Mouse (Mus musculus) urinary bladder, postnatal 4 days (tissue): ENCODE results near the gene Ccna2.
"Not testable (repeated sequence)": the region's sequence is repeated elsewhere in the genome, so short reads cannot be mapped to it uniquely, and the experiment has no call there.

Source experiments
- DNase-seq, 2 experiments: peaks; one replicate each; pipeline ENCODE4 v3.0.0; 2021 to 2022; ENCODE audit warnings: low spot score in 2 of 2

The Ccna2 gene

DNA sequence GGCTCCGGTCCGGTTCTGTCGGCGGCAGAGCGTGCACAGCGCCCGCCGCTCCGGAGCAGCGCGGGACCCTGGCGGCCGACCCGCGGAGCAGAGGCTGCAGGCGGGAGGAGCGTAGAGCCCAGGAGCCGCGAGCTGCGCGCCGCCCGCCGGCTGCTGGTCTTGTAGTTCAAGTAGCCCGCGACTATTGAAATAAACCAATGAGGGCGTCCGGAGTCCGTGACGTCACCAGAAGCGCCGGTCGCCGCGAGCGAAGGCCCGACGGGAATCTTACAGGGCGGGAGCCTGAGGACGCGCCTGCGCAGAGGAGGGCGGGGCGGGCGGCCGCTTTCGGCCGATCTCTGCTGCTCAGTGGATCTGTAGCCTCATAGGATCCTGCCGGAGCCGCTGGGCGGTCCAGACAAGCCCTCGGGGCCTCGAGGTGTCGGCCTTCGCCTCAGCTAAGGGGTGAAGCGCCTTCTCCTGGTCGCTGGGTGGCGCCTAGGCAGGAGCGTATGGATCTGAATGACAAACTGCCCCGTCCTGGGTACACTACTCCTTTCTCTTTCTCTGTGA lies at the start of gene Ccna2:
Gene Ccna2 (minus strand): TSS at position 324 of the 552 bp plus-strand sequence.
- peak; percentile 98 for DNase-seq

DNA sequence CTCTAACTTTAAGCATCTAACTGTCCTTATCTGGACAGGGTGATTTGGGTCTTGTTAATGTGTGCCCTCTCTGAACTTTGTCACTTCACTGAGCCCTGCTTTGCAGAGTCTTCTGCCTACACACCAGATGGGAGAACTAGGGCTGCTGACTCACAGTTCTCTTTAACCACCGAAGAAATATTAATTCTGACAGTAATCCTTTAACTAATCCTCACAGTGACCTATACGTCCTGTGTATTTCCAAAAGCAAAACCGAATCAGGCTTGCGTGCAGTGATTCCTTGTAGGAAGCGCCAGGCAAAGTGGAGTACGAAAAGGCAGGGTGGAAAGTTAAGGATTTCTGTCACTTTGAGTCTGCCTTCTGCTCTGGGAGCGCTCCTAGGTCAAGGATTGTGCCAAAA lies 46.2 kb upstream of the Ccna2 start:
- DNase-seq, result no peak

DNA sequence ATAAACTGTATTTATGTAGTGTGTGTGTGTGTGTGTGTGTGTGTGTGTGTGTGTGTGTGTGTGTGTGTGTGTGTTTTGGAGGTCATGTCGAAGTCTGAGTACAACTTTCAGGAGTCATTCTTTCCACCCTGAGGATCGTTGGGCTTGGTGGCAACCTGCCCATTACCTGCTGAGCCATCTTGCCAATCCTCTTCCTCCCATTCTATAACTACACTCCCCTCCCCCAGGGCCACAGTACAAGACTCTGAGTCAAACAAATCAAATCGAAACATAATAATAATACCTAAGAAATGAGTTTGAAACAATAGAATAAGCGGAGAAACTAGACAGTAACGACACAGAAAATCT lies 41.9 kb upstream of the Ccna2 start:
- no peak for DNase-seq

DNA sequence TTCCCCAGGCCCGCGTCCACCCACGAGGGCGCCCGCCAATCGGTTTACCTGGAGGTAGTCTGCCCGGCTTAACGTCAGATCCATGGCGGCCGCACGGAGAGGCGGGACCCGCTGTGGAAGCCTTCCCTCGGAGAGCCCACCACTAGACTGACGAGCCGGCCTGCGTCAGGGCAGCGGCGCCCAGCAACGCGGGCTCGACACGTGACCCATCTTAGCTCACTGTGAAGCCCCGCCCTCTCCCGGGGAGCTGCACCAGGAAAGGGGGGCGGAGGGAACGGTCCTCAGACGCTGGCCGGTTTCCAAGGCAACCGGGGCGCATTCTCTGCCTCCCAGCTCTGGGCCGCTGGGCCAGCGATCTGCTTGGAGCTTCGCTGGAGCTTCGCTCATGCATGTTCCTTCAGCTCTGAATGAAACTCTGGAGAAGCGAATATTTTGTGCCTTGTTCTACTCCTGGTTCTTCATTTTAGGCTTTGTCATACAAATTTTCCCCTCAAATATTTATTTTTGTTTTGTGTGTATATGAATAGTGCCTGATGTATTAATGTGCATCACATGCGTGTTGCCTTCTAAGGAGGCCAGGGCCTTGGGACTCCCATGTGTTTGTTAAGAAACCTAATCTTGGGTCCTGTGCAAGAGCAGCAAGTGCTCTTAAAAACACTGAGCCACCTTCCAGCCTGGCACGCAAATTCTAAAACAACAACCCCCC lies 41.4 kb upstream of the Ccna2 start, which contains the start of gene Bbs7:
Gene Bbs7 (minus strand): TSS at position 276 of the 706 bp plus-strand sequence.
- peak; percentile 88 to 94 for DNase-seq

DNA sequence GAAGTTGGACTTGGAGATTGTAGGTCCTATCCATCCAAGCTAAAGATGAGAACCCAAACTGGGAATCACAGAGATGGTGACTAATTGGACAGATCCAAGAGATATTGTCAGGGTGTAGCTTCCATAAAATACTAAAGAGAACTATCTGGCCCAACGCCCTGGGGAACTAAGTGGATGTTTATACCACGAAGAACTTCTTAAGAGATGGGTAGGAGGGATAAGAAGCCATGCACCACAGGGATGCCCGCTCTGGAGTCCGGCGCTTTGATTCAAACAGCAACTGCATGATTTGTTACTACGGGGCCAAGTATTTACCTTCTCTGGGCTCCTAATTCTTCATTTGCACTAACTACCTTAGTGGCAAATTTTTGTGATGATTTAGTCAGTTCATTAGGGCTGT lies 40.7 kb upstream of the Ccna2 start:
- DNase-seq, result no peak

DNA sequence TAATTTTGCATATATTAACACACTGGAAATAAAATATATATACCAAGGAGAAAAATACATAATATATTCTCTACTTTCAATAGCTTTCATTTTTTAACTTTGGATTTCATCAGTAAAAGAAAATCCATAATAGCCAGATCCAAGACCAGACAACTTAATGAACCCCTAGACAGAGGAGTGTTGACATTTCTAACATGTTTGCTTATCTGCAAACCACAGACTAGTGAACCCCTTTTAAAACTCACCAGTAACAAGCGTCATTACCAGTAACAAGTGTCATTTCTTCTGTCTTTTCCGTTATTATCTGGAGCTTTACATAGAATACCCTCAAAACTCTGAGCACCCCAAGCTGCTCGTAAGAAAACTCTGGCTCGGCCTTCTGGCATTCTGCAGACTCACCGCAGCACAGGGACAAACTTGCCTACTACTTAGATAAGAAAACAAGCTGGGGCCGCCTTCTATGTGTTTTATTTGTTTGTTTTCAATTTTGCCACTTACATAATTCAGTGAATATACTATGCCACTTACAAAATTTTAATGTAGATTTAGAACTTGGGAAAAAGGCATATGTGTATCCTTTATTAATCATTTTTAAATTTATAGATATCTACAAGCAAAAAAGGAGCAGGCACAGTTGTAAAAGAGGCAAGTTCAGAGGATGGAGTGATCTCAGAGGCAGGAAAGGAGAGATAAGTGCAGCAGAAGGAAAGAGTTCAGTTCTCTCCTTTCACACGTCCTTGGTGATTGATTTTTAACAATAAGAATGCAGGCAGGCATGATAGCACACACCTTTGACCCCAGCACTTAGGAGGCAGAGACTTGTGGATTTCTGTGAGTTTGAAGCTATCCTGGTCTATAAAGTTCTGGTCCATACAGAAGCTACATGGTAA lies 34.2 kb upstream of the Ccna2 start:
- no peak for DNase-seq

DNA sequence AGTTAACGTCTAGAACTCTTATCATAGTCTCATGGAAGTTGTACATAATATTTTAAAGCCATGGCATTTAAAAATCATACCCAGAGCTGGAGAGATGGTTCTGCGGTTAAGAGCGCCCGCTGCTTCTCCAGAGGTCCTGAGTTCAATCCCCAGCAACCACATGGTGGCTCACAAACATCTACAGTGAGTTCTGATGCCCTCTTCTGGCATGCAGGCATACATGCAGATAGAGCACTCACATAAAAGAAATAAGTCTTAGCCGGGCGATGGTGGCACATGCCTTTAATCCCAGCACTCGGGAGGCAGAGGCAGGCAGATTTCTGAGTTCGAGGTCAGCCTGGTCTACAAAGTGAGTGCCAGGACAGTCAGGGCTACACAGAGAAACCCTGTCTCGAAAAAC lies 27.8 kb upstream of the Ccna2 start:
- DNase-seq, result not testable (repeated sequence)

DNA sequence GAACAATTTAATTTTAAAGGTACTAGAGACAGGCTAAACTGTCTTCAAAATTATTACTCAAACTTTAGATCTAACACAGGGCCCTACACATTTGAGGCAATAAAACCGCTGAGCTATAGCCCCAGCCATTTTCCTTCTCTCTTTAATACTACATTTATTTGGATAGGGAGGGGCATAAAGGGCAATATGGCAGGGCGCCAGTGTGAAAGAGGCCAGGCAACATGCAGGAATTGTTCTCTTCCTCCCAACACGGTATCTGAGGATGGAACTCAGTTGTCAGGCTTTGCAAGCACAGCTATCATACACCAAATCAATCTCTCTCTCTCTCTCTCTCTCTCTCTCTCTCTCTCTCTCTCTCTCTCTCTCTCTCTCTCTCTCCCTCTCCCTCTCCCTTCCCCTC lies 26.9 kb upstream of the Ccna2 start:
- DNase-seq, result no peak

DNA sequence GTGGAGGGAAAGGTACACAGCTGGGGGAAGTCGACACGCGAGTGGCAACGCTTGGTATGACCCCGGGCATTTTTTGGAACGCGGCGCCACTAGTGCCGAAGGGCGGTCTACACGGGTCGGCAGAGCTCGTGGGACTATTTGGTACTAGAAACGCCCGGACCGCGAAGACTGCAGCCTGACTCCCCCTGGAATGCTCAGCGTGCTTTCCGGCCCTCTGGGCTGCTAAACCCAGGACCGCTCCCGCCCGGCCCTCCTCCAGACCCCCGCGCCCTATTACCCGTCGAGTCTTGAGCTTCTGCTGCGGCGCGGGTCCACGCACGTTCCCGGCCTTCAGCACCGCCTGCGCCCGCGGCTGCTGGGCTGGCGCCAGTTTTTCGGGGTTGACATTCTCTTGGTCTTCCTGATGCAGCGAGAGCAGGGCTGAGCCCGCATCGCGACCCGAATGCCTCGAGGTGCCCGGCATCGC lies 556 bp downstream of the Ccna2 start:
- no peak for DNase-seq

DNA sequence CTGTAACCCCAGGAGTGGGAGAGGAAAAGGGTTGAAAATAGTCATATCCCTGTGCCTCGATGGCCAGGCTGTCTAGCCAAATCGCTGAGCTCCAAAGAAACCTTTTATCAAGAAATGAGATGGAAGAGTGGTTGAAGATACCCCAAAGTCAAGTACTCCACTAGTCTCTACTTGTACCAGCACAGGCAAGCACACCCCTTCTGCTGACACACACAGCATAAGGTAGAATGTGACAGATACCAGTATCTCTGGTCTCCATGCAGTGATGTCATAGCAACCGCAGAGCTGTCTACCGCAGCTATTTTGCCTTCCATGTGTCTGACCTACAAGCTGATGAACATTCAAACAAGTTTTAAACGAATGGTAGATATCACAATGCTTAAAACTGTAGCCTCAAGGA lies 2.1 kb downstream of the Ccna2 start:
- no peak for DNase-seq

DNA sequence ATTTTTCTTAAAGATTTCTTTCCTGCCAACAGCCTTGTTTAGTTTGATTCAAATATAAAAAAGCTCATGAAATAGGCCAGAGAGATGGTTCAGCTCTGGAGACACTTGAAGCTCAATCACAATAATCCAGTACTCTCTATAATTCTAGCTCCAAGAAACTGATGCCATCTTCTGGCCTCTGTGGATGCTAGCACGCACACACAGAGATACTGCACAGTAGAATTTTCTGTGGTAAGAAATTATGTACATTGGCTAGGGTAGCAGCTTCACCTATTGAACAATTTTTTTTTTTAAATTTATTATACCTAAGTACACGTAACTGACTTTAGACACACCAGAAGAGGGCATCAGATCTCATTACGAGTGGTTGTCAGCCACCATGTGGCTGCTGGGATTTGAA lies 8.3 kb downstream of the Ccna2 start:
- no peak for DNase-seq

DNA sequence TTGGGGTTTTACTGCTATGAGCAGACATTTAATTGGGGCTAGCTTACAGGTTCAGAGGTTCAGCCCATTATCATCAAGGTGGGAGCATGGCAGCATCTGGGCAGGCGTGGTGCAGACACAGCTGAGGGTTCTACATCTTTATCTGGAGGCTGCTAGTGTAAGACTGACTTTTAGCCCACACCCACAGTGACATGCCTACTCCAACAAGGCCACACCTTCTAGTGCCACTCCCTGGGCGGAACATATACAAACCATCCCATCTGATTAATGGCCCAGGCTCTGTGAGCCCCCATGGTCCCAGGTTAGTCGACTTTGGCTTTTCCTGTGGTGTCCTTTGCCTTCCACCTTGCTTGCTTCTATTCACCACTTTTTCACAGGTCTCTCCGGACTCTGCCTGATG lies 12.3 kb downstream of the Ccna2 start:
- DNase-seq, result no peak

DNA sequence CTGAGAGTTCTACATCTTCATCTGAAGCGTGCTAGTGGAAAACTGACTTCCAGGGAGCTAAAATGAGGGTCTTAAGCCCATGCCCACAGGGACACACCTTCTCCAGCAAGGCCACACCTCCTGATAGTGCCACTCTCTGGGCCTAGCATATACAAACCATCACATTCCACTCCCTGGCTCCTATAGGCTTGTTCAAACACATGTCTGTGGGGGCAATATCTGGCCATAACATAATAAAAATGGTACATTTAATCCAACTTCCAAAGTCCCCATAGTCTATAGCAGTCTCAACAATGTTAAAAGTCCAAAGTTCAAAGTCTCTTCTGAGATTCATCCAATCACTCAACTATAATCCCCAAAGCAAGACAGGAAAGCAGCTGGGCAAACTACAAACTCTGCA lies 14.3 kb downstream of the Ccna2 start:
- DNase-seq, result no peak

DNA sequence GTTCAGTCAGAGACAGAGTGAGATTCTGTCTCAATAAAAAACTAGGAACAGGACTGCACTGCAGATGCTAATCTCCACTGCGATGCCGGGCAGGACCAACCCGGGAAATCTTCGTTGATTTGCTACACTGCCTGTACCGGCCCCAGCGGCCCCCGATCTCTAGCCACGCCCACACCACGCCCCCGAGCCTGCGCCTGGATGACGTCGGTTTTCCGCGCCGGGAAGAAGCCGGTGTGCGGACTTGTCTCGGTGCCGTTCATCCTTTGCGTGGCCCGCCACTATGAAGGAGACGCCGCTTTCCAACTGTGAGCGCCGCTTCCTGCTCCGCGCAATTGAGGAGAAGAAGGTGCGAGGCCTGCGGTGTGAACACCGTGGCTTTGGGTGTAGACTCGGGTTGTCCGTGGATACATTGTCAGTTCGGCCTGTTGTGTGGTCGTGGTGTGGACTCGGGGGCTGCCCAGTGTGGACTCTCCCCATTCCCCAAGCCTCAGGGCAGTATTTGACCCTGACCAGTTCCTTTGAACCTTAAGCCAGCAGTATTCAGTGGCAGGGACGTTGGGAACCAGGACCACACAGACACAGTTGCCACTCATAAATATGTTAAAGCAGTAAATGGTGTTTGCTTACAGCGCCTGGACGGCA lies 19.4 kb downstream of the Ccna2 start, which contains the start of gene Exosc9:
Gene Exosc9 (plus strand): TSS at position 201 of the 642 bp plus-strand sequence.
- peak; percentile 90 to 97 for DNase-seq

DNA sequence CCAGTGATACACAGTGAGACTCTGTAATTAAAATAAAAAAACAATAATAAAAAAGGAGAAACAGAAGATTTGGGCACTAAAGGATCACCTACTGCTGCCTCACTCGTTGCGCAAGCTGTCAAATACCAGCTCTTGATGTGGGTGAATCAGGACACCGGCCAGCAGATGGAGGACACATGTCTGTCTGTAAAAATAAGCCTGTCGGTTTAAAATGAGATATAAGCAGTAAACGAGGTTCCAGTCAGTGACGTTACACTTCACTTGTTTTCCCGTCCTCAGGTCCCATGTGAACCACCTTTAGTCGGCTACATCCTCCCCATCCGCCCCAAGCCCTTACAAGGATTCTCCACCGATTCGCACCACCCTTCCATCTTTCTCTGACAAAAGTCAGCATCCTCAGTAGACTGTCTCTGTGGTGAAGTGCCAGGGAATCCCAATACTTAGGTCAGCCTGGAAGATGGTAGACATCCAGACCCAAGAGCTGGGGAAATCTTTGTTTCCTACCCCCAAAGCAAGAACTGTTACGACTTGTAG lies 20.0 kb downstream of the Ccna2 start:
- no peak for DNase-seq

DNA sequence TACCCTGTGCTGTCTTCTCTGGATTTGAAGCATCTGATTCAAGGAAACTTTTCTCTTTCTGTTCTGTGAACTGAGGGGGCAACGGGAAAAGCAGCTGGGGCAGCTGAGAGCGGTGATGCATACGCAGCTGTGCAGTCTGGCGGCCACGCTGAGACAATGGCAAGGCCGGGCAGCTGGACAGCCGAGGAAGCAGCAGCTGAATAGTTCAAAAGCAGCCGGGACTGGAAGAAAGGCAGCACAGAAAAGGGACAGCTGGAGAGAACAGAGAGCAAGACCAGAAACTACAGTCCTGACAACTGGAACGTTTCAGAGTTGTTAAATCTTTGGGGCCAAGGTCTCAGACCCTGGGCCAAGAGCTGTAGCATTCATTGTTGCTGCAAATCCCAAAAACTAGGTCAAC lies 20.6 kb downstream of the Ccna2 start:
- DNase-seq, result peak in 1 of 2 experiments; percentile 38

DNA sequence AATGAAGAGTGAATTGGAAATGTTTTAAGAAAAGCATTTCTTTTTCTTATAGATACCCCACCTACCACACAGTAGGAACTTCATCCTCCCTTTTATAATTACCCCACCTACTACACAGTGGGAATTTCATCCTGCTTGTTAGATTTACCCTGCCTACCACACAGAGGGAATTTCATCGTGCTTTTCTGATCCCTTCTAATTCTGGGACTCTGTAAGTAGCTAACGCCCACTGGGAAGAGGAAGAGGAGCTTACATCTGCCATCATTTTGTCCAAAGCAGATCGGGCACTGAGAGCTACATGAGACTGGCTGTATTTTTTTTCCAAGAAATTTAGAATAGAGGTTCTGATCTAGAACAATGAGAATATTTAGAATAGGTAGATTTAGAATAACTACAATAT lies 27.0 kb downstream of the Ccna2 start:
- DNase-seq, result no peak

DNA sequence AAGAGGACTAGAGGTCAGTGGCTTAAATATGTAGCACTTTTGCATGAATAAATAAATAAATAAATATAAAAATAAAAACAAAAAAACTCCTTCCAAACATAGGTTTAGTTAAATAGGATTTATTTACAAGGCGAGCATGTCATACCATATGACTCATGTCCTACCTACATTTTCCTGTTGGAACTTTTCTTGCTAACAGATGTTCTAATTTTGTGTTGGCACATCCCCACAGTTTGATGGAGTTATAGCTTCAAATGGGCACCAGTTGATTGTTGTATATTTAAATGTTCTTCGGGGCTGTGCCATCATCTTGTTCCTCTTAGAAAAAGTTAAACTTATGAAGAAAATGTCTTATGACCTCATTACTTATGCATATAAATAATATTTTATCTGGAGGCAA lies 30.6 kb downstream of the Ccna2 start:
- DNase-seq, result no peak

DNA sequence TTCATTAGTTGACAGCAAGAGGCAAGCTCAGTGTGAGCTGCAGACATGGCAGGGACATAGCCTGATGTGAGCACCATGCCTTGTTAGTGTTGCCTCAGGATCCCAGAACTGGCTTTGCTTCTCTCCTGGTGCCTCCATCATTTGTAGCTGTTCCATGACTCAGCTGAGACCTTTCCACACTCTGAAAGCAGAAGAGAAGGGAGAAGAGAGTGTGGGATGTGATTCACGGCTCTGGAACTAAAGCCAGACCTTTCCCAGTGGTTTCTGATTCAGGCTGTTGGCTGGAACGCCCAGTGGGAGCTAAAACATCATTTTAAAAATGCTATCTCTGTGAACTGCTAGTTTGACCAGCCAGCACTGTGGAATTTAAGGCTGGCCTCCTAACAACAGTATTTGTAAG lies 31.2 kb downstream of the Ccna2 start:
- DNase-seq, result no peak

DNA sequence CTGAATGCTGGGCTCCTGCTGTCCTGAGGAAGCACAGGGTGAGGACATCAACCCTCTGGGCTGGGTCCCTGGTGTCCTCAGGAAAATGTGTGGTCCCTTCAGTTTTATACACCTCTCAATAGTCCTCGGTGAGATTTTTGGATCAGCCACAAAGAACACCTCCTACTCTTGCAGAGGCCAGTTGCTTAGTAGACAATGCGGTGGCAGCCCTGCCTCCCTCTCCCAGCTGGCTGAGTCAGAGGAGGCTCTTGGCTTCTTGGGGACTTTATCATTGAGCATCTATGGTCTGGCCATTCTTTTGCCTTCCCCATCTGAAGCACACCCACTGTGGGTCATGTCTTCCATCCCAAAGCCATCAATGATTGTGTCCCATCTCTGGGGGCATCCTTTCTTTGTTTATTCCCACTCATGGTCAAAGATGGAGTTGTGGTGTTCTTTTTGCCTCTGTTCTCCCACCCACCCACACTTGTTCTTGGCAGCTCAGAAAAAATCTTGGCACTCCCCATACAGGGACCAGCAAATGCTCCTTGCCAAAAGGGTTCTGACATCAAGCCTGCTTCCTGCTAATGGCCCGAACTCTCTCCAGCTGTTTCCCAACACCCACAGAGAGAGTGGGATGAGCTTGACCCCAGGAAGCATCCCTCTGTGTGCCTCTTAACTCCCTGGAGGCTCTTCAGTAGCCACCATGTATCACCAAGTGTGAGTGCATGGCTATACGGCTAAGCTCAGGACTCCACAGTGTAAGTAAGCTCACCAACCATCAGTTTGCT lies 34.1 kb downstream of the Ccna2 start:
- DNase-seq, result no peak

DNA sequence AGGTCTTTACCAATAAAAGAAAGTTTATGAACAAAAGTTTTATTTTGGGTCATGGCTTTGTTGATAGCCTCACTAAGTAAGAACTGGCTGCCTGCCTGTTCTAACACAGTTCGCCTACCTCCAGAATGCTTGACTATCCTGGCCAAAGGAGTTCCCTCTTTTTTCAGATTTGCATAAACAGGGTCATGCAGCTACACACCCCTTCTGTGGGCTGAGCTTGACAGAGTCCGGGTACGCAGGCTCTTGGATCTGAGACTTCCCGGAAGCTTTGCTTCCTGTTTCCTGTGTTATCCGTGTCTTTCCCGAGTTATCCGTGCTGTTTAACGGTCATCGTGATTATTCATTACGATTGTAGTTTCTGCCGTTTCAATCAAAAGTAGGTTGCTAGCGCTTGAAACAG lies 35.9 kb downstream of the Ccna2 start:
- DNase-seq, result no peak
